Mouse (Mus musculus) myocyte (in vitro differentiated cells): ENCODE results near the gene Stra6.

ENCODE experiments used
- CEBPB ChIP-seq: IDR thresholded peaks from 2 replicates; pipeline ENCODE4 v1.6.1; 2011; ENCODE audit warnings: mild to moderate bottlenecking, moderate library complexity; ENCODE audit not compliant: poor library complexity, insufficient read depth, severe bottlenecking
- E2F4 ChIP-seq: IDR thresholded peaks from one replicate; pipeline ENCODE4 v1.6.1; 2011; ENCODE audit warnings: mild to moderate bottlenecking, control low read depth, moderate library complexity; ENCODE audit not compliant: insufficient read depth
- MAX ChIP-seq: IDR thresholded peaks from one replicate; pipeline ENCODE4 v1.6.1; 2011; ENCODE audit warnings: low read depth, mild to moderate bottlenecking, control low read depth
- MYOG ChIP-seq, 3 experiments: IDR thresholded peaks; one replicate each; pipeline ENCODE4 v1.6.1; 2011; ENCODE audit warnings: control low read depth in 2 of 3, low read depth in 2 of 3, mild to moderate bottlenecking in 2 of 3; ENCODE audit not compliant: insufficient read length in 2 of 3, control insufficient read depth in 1 of 3, insufficient read depth in 1 of 3
- POLR2A ChIP-seq: IDR thresholded peaks from one replicate; pipeline ENCODE4 v1.6.1; 2011; ENCODE audit warnings: low read depth, mild to moderate bottlenecking, control low read depth, moderate library complexity; ENCODE audit not compliant: insufficient read length
- POLR2AphosphoS2 ChIP-seq: IDR thresholded peaks from one replicate; pipeline ENCODE4 v1.6.1; 2011; ENCODE audit warnings: low read depth, control low read depth; ENCODE audit not compliant: insufficient read length
- REST ChIP-seq: IDR thresholded peaks from one replicate; pipeline ENCODE4 v1.6.1; 2011; ENCODE audit warnings: mild to moderate bottlenecking, control low read depth, moderate library complexity; ENCODE audit not compliant: insufficient read depth, insufficient read length
- TCF12 ChIP-seq: IDR thresholded peaks from one replicate; pipeline ENCODE4 v1.6.1; 2011; ENCODE audit warnings: mild to moderate bottlenecking, control low read depth; ENCODE audit not compliant: poor library complexity, insufficient read depth, severe bottlenecking
- TCF3 ChIP-seq: IDR thresholded peaks from one replicate; pipeline ENCODE4 v1.6.1; 2011; ENCODE audit warnings: low read depth, control low read depth; ENCODE audit not compliant: insufficient read length
- USF1 ChIP-seq: IDR thresholded peaks from one replicate; pipeline ENCODE4 v1.6.1; 2011; ENCODE audit warnings: low read depth, mild to moderate bottlenecking, control low read depth, moderate library complexity

- TF ChIP-seq TCF12 (no peak), POLR2A (no peak), POLR2AphosphoS2 (no peak), MAX (no peak), REST (no peak), E2F4 (no peak), TCF3 (no peak), USF1 (no peak), CEBPB (no peak), MYOG (IDR thresholded peaks at IDR 0.05; ENCODE audit: control insufficient read depth in 1 of 3, insufficient read depth in 1 of 3, insufficient read length in 2 of 3, low read depth in 2 of 3) (no peak)
Measured at GRCm38 (mm10) chr9:58198801-58199371, 135.3 kb downstream of the Stra6 start.
